Mouse (Mus musculus) heart, embryonic 14.5 days (tissue): Measurements from ENCODE around the gene Mrs2. TPM values are rescaled to one million over a fixed set of nuclear protein-coding genes. Genes with fewer than 3 reads are reported as not detected.

Experiments
- ATAC-seq: fragments of 200-750 bp; cut with Nextera tagmentation; 2 replicates; pipeline ENCODE4 v1.8.0; 2017; ENCODE audit warnings: low read depth, moderate TSS enrichment; ENCODE audit not compliant: insufficient number of reproducible peaks, insufficient read depth, low FRiP score
- H3K27ac ChIP-seq, 2 experiments: fragments of 200-500 bp in 1 of 2; fragments of 300-500 bp in 1 of 2; sonication (generic) in 1 of 2; replicated peaks in 1 of 2; 2 replicates each; pipeline ENCODE4 v1.5.1; 2012 to 2014; ENCODE audit warnings: low read depth in 2 of 2, low read length in 2 of 2, control low read depth in 1 of 2, mild to moderate bottlenecking in 1 of 2, mixed read lengths in 1 of 2; ENCODE audit not compliant: control insufficient read depth in 1 of 2, insufficient read depth in 1 of 2
- H3K27me3 ChIP-seq: fragments of 300-500 bp; sonication (generic); 2 replicates; pipeline ENCODE4 v1.6.1; 2014; ENCODE audit warnings: mild to moderate bottlenecking, low read length, control low read depth; ENCODE audit not compliant: control insufficient read depth, insufficient read depth
- H3K36me3 ChIP-seq: fragments of 300-500 bp; sonication (generic); 2 replicates; pipeline ENCODE4 v1.6.1; 2014; ENCODE audit warnings: mild to moderate bottlenecking, control low read depth, low read length, mixed read lengths; ENCODE audit not compliant: control insufficient read depth, insufficient read depth
- H3K4me1 ChIP-seq, 2 experiments: fragments of 200-500 bp in 1 of 2; fragments of 300-500 bp in 1 of 2; sonication (generic) in 1 of 2; 2 replicates each; pipeline ENCODE4 v1.6.1; 2012 to 2014; ENCODE audit warnings: low read length in 2 of 2, control low read depth in 1 of 2, mixed read lengths in 1 of 2; ENCODE audit not compliant: control insufficient read depth in 2 of 2, insufficient read depth in 2 of 2
- H3K4me2 ChIP-seq: fragments of 300-500 bp; sonication (generic); 2 replicates; pipeline ENCODE4 v1.6.1; 2014; ENCODE audit warnings: mild to moderate bottlenecking, low read length
- H3K4me3 ChIP-seq, 2 experiments: fragments of 200-500 bp in 1 of 2; fragments of 300-500 bp in 1 of 2; sonication (generic) in 1 of 2; 2 replicates each; pipeline ENCODE4 v1.5.1; 2012 to 2014; ENCODE audit warnings: low read length in 2 of 2, mild to moderate bottlenecking in 2 of 2, control low read depth in 1 of 2, low read depth in 1 of 2, moderate library complexity in 1 of 2; ENCODE audit not compliant: control insufficient read depth in 1 of 2, insufficient read depth in 1 of 2
- H3K9ac ChIP-seq: fragments of 300-500 bp; sonication (generic); 2 replicates; pipeline ENCODE4 v1.6.1; 2014; ENCODE audit warnings: mild to moderate bottlenecking, low read length
- H3K9me3 ChIP-seq: fragments of 300-500 bp; sonication (generic); 2 replicates; pipeline ENCODE4 v1.6.1; 2016; ENCODE audit warnings: low read length, control low read depth; ENCODE audit not compliant: control insufficient read depth
- WGBS: fragments of 180-500 bp; shearing (Covaris S2); extraction: QIAGEN DNeasy Blood & Tissue Kit; methylation state at CpG from one replicate; pipeline ENCODE4 v1.1.7; 2014; 5-methylcytosine and 5-hydroxymethylcytosine counted together
- polyA plus RNA-seq: library from polyadenylated mRNA; unstranded; fragments of >200 nt; fragmentation: Nextera tagmentation; extraction: Ambion mirVana; gene quantifications from 2 replicates; pipeline ENCODE4 v1.2.1, GENCODE M21; 2014

Mrs2 gene
- polyA plus RNA-seq, 1 experiment from 2014 or later = 21.7 TPM

GRCm38 (mm10) chr13:25039488-25039887 is 19.3 kb upstream of the Mrs2 start:
- H3K27me3 ChIP-seq = no peaks in the 10 kb centered on the region
- H3K4me1 ChIP-seq = no peaks in the 10 kb centered on the region

GRCm38 (mm10) chr13:25027114-25027425 is 6.9 kb upstream of the Mrs2 start:
- ATAC-seq = no peak
- Histone ChIP-seq H3K27me3 (no peaks in the 10 kb centered on the region), H3K36me3 (no peaks in the 10 kb centered on the region), H3K4me2 (no peak overlapping the region), H3K9ac (no peak overlapping the region), H3K9me3 (no peaks in the 10 kb centered on the region), H3K27ac (no peak overlapping the region), H3K4me1 (peaks cover 0 to 6% of the 10 kb centered on the region in 2 experiments; a peak in 1 of 4 replicates), H3K4me3 (no peak overlapping the region)
- WGBS = 79% methylated on average over 3 of the region's 3 CpGs

More at GRCm38 (mm10) chr13:25039488-25039887, 19.3 kb upstream of the Mrs2 start:
- Histone ChIP-seq H3K27ac (no peak overlapping the region), H3K4me2 (no peak overlapping the region), H3K9me3 (no peaks in the 10 kb centered on the region), H3K36me3 (no peaks in the 10 kb centered on the region), H3K9ac (no peak overlapping the region), H3K4me3 (no peak overlapping the region)
- WGBS = 74% methylated on average over 2 of the region's 2 CpGs
- ATAC-seq = no peak

GRCm38 (mm10) chr13:25026409-25027113 is 6.4 kb upstream of the Mrs2 start:
- Histone ChIP-seq H3K4me3 (no peak overlapping the region), H3K27ac (no peak overlapping the region), H3K4me1 (peaks cover 0 to 6% of the 10 kb centered on the region in 2 experiments; a peak in 1 of 4 replicates), H3K9ac (no peak overlapping the region), H3K27me3 (no peaks in the 10 kb centered on the region), H3K4me2 (no peak overlapping the region), H3K9me3 (no peaks in the 10 kb centered on the region), H3K36me3 (no peaks in the 10 kb centered on the region)
- no peak for ATAC-seq
- 91% methylated on average over 6 of the region's 6 CpGs for whole genome bisulfite sequencing

- no peak overlapping the region for H3K9ac ChIP-seq
- no peaks in the 10 kb centered on the region for H3K27me3 ChIP-seq
- no peak overlapping the region for H3K27ac ChIP-seq
- H3K4me1 ChIP-seq = peaks cover 0 to 6% of the 10 kb centered on the region in 2 experiments; a peak in 1 of 4 replicates
- no peaks in the 10 kb centered on the region for H3K36me3 ChIP-seq
- no peak overlapping the region for H3K4me3 ChIP-seq
- 25% methylated on average over 2 of the region's 2 CpGs for WGBS
- no peak for ATAC-seq
- H3K4me2 ChIP-seq = no peak overlapping the region
- H3K9me3 ChIP-seq = no peaks in the 10 kb centered on the region
These were observed 4.5 kb upstream of the Mrs2 start for GRCm38 (mm10) chr13:25024655-25025054.

DNA sequence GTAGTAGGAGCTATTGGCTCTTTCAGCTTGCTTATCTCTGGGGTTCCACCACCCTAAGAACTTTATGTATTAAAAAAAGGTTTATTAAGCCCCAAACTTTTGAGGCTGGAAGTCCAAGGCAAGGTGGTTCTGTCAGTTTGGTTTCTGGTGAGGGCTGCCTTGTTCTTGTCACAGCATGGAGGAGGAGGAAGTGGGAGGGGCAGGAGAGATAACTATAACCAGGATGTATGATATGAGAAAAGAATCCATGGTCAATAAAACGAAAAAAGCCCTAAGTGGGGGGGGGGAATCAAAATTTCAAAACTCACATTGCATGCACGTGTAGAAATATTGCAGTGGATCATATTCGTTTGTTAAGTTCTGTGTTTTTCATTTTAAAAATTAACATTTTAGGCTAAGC is 3.0 kb upstream of the Mrs2 start:
- no peak overlapping the region for H3K27ac ChIP-seq
- ATAC-seq = no peak
- peaks cover 2 to 16% of the 10 kb centered on the region in 2 experiments; a peak in 3 of 4 replicates for H3K4me1 ChIP-seq

DNA sequence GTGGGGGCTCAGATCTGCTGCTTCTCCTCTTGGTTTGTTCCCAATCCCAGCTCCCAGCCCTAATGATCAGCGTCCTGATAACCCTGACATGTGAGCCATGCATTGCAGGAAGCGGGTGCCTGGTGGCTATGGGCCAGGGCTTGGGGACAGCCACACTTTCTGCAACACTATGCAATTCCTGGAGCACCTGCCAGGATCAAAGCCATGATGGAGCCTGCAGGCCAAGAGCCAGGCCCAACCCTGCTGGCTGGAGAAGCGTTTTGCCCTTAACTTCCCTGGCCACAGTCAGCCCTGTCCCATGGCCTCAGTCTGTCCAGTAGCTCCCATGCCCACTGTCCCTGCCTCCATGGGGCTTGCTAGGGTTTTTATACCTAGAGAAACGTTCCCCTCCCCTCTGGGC is 2.2 kb upstream of the Mrs2 start:
- Histone ChIP-seq H3K9ac (no peak overlapping the region), H3K27me3 (no peaks in the 10 kb centered on the region), H3K9me3 (no peaks in the 10 kb centered on the region), H3K4me2 (no peak overlapping the region), H3K27ac (no peak overlapping the region), H3K4me1 (peaks cover 2 to 16% of the 10 kb centered on the region in 2 experiments; a peak in 3 of 4 replicates), H3K4me3 (no peak overlapping the region), H3K36me3 (peaks cover 12% of the 10 kb centered on the region)
- WGBS = 68% methylated on average over 4 of the region's 4 CpGs
- ATAC-seq = no peak

More for the DNA sequence above, 3.0 kb upstream of the Mrs2 start:
- Histone ChIP-seq H3K27me3 (no peaks in the 10 kb centered on the region), H3K4me3 (no peak overlapping the region), H3K9me3 (no peaks in the 10 kb centered on the region), H3K9ac (no peak overlapping the region), H3K4me2 (no peak overlapping the region), H3K36me3 (peaks cover 4% of the 10 kb centered on the region; the same call in 1 of the 2 replicates)
- WGBS = 65% methylated on average over 3 of the region's 3 CpGs

DNA sequence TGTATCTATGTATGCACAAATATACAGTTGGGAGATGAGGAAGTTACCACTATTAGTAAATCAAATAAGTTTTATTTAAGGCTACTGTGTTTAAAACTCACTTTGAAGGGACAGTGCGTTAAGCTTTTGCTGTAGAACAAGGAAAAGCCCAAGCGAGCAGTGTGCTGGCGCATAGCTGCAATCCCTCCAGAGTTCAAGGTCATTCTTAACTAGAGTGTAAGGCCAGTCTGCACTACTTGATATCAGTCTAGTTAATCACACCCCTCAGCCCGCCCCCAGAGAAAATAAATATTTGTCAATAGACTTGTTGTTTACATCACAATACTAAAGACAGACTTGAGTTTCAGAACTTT is 337 bp upstream of the Mrs2 start:
- 36% methylated on average over 4 of the region's 4 CpGs for WGBS
- H3K4me2 ChIP-seq = peak overlapping the region; percentile 87
- H3K9me3 ChIP-seq = no peaks in the 10 kb centered on the region
- H3K27ac ChIP-seq = peak overlapping the region; percentile 59 to 85
- H3K36me3 ChIP-seq = peaks cover 22% of the 10 kb centered on the region
- peak overlapping the region; percentile 92 to 96 for H3K4me3 ChIP-seq
- peaks cover 2 to 24% of the 10 kb centered on the region in 2 experiments; a peak in 3 of 4 replicates for H3K4me1 ChIP-seq
- H3K27me3 ChIP-seq = no peaks in the 10 kb centered on the region
- H3K9ac ChIP-seq = peak overlapping the region; percentile 95
- no peak for ATAC-seq

GRCm38 (mm10) chr13:25018316-25018715 is 1.9 kb downstream of the Mrs2 start:
- 94% methylated on average over 9 of the region's 9 CpGs for WGBS
- 0 out of 2 replicates have a peak overlapping the region, but pooled peaks have one; percentile 95 for H3K9ac ChIP-seq
- ATAC-seq = no peak

More at GRCm38 (mm10) chr13:25018316-25018715, 1.9 kb downstream of the Mrs2 start:
- Histone ChIP-seq H3K27ac (no peak overlapping the region), H3K36me3 (peaks cover 22% of the 10 kb centered on the region), H3K4me3 (no peak overlapping the region; a peak in 1 of 4 replicates), H3K27me3 (no peaks in the 10 kb centered on the region), H3K4me2 (peak overlapping the region; percentile 87; the same call in 1 of the 2 replicates), H3K9me3 (no peaks in the 10 kb centered on the region), H3K4me1 (peaks cover 2 to 19% of the 10 kb centered on the region in 2 experiments; a peak in 3 of 4 replicates)
